Mouse (Mus musculus) right cerebral cortex, postnatal 25 days (tissue): ENCODE measurements around the gene Adam29.

Experiments
- DNase-seq: peaks from one replicate; pipeline ENCODE4 v3.0.0; 2022

Adam29 gene

GRCm38 (mm10) chr8:55906848-55907247 is at the start of gene Adam29:
Gene Adam29 (minus strand): TSS chr8:55906948.
- no peak for DNase-seq

- DNase-seq: no peak
Measured at GRCm38 (mm10) chr8:55940526-55940880, 33.8 kb upstream of the Adam29 start.

DNA sequence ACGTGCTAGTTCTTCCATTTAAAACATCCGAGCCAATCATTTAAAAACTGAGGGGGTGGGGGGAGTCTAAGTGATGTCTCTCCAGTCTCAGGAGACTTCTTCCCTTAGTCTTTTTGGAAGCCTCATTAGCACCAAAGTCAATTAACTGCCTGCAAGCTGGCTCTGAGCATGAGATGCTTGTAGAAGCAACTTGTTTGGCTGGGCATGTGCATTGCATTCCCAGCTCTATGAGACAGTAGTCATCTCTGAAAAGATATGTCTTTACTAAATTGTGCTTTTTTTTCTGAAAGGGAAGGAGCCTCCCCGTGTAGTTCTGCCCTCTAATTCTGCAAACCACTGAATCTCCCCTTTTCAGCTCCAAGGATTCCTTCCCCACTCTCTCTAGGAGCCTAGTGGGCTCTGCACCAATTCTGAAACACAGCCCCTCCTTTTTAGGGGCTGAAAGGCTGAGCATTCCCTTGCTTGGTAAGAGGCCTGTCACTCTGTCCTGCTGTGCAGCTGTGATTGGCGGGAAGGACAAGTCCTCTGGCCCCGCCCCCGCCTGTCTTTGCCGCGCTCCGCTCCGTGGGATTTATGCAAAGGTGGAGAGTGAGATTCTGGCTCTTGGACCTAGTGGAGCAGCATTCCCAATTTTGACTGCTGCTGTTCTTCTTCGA is 33.2 kb upstream of the Adam29 start, which contains the start of gene Glra3:
Gene Glra3 (plus strand): TSS at position 591 of the 656 bp plus-strand sequence.
- DNase-seq: peak; percentile 58
